Mouse (Mus musculus) E14TG2a.4 (cell line): Measurements from ENCODE around the gene Ndufa11.

ENCODE experiments used
- H3K27me3 ChIP-seq: 2 replicates; pipeline ENCODE4 v1.6.1; 2014; ENCODE audit warnings: low read length, control low read depth; ENCODE audit not compliant: insufficient read depth
- H3K36me3 ChIP-seq: 2 replicates; pipeline ENCODE4 v1.6.1; 2014; ENCODE audit warnings: low read length, control low read depth; ENCODE audit not compliant: insufficient read depth
- H3K4me1 ChIP-seq: replicated peaks from 2 replicates; pipeline ENCODE4 v1.6.1; 2014; ENCODE audit warnings: low read depth, low read length, control low read depth
- H3K4me3 ChIP-seq: replicated peaks from 2 replicates; pipeline ENCODE4 v1.5.1; 2014; ENCODE audit warnings: mild to moderate bottlenecking, low read length
- H3K9me3 ChIP-seq: 2 replicates; pipeline ENCODE4 v1.6.1; 2014; ENCODE audit warnings: low read length, control low read depth
- CTCF ChIP-seq: conservative IDR thresholded peaks from 2 replicates; pipeline ENCODE4 v1.5.1; 2014; ENCODE audit warnings: low read length
- NANOG ChIP-seq: IDR thresholded peaks from 2 replicates; pipeline ENCODE4 v1.6.1; 2014; ENCODE audit warnings: borderline replicate concordance, low read length, mixed read lengths
- POU5F1 ChIP-seq: IDR thresholded peaks from 2 replicates; pipeline ENCODE4 v1.6.1; 2014; ENCODE audit warnings: low read length, borderline replicate concordance

Gene Ndufa11

DNA sequence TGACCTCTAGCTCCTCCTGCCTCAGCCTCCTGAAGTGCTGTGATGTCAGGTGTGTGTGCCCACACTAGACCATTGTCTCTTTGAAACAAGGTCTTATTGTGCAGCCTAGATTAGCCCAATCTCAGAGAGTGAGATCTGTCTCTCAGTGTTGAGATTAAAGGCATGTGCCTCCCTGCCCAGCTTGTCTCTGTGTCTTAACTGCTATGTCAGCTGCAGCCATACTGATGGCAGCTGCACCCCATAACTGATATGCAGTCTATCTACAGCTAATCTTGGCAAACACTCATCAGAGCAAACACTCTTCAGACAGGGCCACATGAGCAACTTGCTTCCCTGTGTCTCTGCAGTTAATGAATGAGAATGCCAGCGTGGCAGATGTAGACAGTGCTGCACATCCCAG lies 11.1 kb upstream of the Ndufa11 start:
- H3K36me3 ChIP-seq: peaks cover 98% of the 10 kb centered on the region
- no peak for TF ChIP-seq CTCF
- no peak for TF ChIP-seq POU5F1
- TF ChIP-seq NANOG: no peak

DNA sequence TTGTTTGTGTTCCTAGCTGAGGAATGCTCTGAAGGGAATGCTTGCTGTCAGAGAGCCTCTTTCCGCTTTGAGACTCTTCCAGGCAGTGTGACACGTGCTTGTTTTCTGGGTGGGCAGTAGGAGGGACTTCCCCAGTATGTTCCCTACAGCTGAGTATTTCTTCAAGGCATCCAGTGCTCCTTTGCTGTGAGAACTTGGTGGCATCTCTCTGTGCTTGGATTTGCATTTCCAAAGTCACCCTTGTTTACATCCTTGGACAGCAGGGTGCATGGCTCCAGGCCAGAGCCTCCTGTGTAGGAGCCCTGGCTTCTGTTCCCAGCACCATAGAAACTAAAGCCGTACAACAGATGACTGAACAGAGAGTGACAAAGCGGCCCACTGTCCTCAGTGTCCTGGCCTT lies 8.9 kb upstream of the Ndufa11 start:
- Histone ChIP-seq H3K27me3 (no peaks in the 10 kb centered on the region), H3K4me3 (peak overlapping the region; percentile 78), H3K9me3 (no peaks in the 10 kb centered on the region), H3K4me1 (peaks cover 79% of the 10 kb centered on the region), H3K36me3 (peaks cover 100% of the 10 kb centered on the region)
- TF ChIP-seq NANOG (no peak), CTCF (no peak), POU5F1 (no peak)

More for the DNA sequence above, 11.1 kb upstream of the Ndufa11 start:
- H3K9me3 ChIP-seq: no peaks in the 10 kb centered on the region
- peaks cover 58% of the 10 kb centered on the region for H3K4me1 ChIP-seq
- no peaks in the 10 kb centered on the region for H3K27me3 ChIP-seq
- H3K4me3 ChIP-seq: no peak overlapping the region

DNA sequence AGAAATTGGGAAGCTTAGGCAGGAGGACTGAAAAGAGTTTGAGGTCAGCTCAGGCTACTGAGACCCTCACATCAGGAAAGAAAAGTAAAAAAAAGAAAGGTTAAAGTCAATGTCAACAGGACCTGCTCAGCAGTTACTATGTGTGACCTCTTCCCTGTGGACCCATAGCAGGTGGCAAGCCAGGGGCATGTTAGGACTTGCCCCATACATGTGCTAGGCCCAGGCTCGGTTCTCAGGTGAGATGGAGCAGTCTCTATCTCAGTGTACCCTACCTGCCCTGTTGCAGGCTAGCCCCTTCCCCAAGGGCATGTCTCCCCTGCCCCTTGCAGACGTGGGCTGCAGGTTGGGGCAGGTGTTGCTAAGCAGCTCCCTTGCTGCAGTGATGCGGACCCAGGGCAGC lies 7.9 kb upstream of the Ndufa11 start:
- TF ChIP-seq NANOG (no peak), CTCF (no peak), POU5F1 (no peak)
- H3K4me3 ChIP-seq: peak overlapping the region; percentile 78
- no peaks in the 10 kb centered on the region for H3K27me3 ChIP-seq
- H3K4me1 ChIP-seq: peaks cover 90% of the 10 kb centered on the region
- H3K9me3 ChIP-seq: no peaks in the 10 kb centered on the region
- peaks cover 100% of the 10 kb centered on the region for H3K36me3 ChIP-seq

DNA sequence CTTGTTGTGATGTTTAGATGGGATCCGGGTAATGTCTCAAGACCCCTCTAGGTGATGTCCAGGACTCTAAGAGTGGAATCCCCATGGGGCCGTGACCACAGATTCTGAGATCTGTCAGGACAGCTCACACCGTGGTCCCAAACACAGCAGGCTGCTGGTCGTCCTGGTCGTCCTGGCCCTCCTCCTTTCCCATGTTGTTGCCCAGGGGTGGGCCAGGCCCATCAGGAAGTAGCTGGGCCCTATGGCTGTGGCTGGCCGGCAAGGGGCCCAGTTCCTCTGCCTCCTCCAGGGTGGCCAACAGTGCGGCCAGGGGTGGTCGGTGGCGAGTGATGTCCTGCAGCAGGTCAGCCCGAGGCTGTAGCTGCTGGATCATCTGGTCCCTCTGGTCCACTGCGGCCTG lies 2.2 kb upstream of the Ndufa11 start:
- TF ChIP-seq NANOG: no peak
- no peak for TF ChIP-seq POU5F1
- TF ChIP-seq CTCF: no peak
- Histone ChIP-seq H3K36me3 (peaks cover 70% of the 10 kb centered on the region), H3K4me3 (peak overlapping the region; percentile 96), H3K9me3 (no peaks in the 10 kb centered on the region), H3K27me3 (no peaks in the 10 kb centered on the region), H3K4me1 (peaks cover 80% of the 10 kb centered on the region)

DNA sequence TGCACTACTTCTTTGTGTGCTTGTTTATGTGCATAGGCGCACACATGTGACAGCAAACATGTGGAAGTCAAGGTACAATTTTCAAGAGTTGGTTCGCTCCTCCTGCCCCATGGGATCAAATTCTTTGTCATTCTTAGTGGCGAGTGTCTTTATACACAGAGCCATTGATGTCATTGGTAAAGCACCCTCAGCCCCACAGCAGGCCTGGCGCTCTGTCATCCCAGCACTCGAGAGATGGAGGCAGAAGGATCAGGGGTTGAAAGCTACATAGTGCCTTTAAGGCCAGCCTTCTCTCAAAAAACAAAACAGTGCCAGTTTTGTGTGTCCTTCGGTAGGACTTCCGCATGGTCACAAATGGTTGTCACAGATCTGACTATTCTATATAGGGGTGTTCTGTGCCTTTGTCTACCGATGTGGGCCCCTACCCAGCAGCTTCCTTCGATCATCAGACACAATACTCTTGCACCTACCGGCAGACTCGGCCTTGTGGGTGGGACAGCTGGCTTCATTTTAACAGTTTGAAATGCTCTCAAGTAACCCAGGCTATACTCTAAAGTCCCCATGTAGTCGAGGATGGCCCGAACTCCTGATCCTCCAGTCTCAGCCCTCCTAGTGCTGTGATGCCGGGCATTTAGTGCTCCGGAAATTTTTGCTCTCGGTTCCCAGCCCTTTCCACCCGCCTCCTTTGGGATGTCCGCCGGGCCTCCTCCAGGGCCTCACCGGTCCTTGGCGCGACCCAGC lies 1.5 kb upstream of the Ndufa11 start:
- Histone ChIP-seq H3K36me3 (peaks cover 70% of the 10 kb centered on the region), H3K4me1 (peaks cover 80% of the 10 kb centered on the region), H3K4me3 (peak overlapping the region; percentile 96), H3K27me3 (no peaks in the 10 kb centered on the region), H3K9me3 (no peaks in the 10 kb centered on the region)
- no peak for TF ChIP-seq NANOG
- TF ChIP-seq CTCF: no peak
- no peak for TF ChIP-seq POU5F1

DNA sequence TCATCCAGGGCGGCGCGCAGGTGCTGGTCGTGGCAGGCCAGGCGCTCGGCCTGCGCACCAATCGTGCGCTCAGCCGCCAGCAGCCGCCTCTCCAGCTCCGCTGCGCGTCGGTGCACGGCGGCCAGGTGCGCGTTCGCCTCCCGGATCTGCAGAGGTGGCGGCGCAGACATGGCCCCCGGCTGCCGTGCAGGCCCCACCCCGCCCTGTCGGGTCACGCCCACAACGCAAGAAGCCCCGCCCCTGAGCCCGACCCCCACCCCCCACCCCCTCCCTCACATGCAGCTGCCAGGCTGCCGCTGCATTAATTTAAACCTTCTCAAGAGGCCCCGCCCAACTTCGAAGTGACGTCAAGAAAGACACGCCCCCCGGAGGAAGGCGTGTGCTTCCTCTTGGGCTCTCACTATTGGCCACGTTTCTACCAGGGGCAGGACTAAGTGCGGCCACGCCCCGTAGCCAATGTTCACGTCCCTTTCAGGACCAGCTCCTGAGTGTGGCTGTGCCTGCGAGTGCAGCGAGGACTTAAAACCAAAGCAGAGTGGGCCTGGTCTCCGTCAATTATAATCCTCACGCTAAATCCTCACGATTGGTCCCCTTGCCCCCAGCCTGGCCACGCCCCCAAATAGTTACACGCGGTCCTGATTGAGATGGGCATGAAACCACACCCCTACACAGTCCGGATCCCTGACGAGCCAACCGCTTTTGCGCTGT lies 758 bp upstream of the Ndufa11 start:
- peaks cover 70% of the 10 kb centered on the region for H3K36me3 ChIP-seq
- TF ChIP-seq POU5F1 (no peak), CTCF (no peak), NANOG (no peak)
- peaks cover 80% of the 10 kb centered on the region for H3K4me1 ChIP-seq
- H3K27me3 ChIP-seq: no peaks in the 10 kb centered on the region
- no peaks in the 10 kb centered on the region for H3K9me3 ChIP-seq
- H3K4me3 ChIP-seq: peak overlapping the region; percentile 96

DNA sequence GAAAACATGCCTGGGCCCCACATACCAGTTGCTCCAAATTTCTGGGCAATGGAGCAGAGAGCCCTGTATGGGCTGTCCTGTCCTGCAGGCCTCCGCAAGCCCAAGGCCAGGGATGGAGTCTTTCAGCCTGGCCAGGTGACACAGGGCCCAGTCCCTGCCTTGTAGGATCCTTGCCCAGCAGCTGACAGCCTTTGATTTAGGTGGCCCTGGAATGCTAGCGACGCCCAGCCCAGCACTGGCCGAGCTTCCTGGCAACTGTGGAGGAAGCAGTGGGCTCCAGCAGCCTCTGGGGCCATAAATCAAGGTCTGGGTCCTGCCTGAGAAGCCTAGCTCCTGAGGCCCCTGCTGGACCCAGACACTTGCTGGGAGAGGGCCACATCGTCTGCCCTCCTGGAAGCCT lies 4.9 kb downstream of the Ndufa11 start:
- H3K9me3 ChIP-seq: no peaks in the 10 kb centered on the region
- no peaks in the 10 kb centered on the region for H3K27me3 ChIP-seq
- no peak overlapping the region for H3K4me3 ChIP-seq
- peaks cover 54% of the 10 kb centered on the region for H3K36me3 ChIP-seq
- H3K4me1 ChIP-seq: peaks cover 82% of the 10 kb centered on the region
- TF ChIP-seq NANOG: no peak
- TF ChIP-seq POU5F1: no peak
- no peak for TF ChIP-seq CTCF

DNA sequence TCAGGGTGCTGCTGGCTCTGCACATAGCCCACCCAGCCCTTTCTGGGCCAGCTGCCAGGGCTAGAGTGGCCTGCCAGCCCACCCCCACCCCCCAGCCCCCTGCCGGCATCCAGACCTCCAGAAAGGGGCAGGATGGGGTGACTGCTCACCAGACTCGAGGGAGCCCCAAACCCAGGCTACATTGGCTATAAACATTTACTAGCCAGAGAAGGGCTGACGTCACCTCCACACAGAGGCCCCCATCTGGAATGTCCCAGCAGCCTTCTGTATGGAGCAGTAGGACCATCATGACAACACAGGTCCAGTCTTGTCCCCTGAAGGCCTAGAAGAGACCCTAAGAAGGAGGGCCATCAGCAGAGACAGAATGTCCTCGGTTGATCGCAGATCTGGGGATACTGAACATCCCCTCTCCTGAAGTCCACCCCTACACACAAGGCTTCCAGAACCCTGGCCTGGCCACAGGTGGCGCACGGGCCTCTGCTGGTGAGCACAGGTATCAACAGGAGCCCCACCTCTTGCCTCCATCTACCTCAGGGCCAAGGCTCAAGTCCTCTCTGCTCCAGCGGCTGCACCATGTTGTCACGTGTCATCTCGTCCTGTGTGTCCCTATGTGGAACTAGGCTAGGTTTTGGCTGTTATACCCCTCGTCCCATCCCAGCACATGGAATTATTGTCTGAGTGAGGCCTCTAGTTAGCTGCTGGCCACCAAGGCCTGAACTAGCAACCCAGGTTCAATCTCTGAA lies 6.0 kb downstream of the Ndufa11 start:
- Histone ChIP-seq H3K36me3 (peaks cover 54% of the 10 kb centered on the region), H3K27me3 (no peaks in the 10 kb centered on the region), H3K9me3 (no peaks in the 10 kb centered on the region), H3K4me1 (peaks cover 90% of the 10 kb centered on the region), H3K4me3 (no peak overlapping the region)
- no peak for TF ChIP-seq NANOG
- no peak; the same call in 1 of the 2 replicates for TF ChIP-seq CTCF
- no peak for TF ChIP-seq POU5F1
